Mouse (Mus musculus): Measurements from ENCODE around the gene Nfxl1. TPM values are rescaled to one million over a fixed set of nuclear protein-coding genes. Genes with fewer than 3 reads are reported as not detected.

The Nfxl1 gene
- total RNA-seq, 2 experiments from 2014 or later, result 3.8 to 4.7 TPM

DNA sequence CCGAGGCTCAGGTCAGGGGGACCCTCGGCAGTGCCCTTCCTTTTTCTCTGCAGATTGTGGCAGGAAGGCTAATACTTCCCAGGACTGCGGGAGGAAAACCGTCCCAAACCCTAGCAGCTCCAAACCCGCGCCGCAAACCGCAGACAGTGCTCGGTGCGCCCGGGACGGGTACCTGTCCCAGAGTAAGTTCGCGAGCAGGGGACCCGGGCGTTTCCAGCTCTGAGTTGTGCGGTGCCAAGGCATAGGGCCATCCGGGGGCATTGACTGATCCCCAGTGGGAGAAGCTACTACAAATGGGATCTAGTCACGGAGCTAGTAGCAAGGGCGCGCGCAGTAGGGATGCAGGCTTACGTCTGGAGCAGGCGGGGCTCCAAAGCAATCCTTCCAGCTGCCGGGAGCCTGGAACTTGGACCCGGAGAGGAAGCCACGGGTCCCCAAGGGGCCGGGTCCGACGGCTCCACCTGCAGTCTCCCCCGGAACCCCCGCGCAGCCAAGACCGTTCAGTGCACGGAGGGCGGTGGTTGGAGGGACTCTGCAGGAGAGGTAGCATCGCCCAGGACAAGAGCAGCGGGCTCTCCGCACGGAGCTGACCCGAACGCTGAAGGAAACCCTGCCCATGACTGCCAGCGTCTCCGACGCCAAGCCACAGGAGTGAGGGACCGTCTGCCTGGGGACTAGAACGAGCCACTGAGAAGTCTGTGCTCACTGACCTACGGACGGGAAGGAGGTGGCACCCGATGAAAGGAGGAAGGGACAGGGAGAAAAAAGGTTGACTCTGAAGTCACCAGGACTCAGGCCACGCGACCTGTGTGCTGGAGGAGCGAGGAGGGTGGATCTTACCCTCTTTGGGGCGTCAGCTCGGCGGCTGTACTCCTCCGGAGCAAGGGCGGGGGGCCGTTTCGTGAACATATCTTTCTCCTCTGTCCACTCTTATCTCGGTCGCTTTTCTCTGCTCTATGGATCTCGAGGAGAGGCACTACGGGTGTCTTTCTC, 55.7 kb downstream of the Nfxl1 start, which contains the start of gene Corin:
Gene Corin (minus strand): TSS at position 943 of the 993 bp plus-strand sequence.
- no peak for DNase-seq
- intact Hi-C loops (cut with DNase I), result loop anchor here (10.0 kb wide), 1 partner anchor 149 kb away; no protein-coding TSS in a partner anchor

DNA sequence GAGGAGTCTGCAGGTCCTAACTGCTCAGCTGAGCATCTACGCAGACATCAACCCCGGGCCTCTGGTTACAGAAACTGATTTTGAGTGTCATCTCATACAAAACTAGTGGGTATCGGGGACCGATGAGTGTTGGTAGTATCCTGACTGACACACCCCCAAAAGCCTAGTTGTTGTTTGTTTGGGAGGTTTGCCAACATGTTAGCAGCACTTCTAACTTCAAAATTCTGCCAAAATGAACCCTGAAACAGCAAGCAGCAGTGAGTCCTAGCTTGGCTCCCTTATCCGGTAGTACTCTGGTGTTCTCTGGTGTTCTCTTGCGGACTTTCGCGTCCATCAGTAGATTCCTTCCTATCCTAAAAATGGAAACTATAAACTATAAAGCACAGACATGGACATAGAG, 56.7 kb downstream of the Nfxl1 start:
- intact Hi-C loops (cut with DNase I), result loop anchor here (10.0 kb wide), 1 partner anchor 148 kb away; no protein-coding TSS in a partner anchor
- DNase-seq, result no peak

DNA sequence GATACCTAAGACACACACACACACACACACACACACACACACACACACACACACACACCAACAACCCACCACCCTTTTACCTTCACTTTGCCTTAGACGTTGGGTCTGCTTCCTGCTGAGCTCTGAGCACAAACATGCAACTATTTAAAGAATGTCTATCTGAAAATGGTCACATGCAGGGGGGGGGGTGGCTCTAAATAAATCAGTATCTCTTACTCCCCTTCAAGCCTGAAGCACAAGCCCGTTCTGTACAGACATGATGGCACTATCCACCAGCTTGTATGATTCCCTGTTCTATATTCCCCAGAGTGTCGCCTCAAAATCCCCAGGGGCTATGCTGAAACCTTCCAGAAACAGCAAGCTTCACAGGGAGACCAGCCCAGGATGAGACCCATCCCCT, 57.7 kb downstream of the Nfxl1 start:
- DNase-seq, result no peak

DNA sequence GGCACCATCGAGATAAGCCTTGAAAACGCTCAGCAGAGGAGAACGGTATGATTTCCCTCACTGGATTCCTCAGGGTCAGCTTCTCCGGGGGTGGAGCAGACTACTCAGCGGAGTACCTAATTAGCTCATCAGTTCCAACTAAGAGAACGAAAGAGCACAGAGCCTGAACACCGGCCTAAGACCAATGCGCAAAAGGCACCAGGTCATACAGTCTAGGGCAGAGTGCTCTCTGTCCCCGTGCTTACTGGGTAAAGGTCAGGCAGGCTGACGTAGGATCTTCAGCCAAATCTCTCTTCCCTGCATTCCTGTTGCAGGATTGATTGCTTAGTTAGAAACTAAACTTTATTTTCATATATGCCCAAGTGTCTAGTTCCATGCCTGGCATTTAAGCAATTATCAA, 61.2 kb downstream of the Nfxl1 start:
- DNase-seq, result no peak
- intact Hi-C loops (cut with DNase I), result no loop called here

More for the DNA sequence above, 57.7 kb downstream of the Nfxl1 start:
- intact Hi-C loops (cut with DNase I), result loop anchor here (10.0 kb wide), 1 partner anchor 147 kb away; no protein-coding TSS in a partner anchor

DNA sequence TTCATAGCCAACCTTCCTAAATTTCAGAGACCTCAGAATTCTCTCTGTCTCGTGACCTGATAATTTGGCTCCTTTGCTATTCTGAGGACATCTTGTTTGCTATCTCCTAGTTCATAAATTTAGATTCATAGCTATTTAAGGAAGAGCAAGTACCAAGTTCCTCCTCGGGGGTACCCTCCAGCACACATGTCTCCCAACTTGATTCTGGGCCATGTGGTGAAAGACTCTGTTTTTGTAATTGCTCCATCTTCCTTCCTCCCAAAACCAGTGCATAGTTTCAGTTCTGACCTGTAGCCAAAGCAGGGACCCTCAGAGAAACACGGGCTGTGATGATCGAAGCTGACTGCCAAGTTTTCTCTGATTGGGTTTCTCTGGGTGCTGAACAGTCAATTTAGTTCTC, 62.7 kb downstream of the Nfxl1 start:
- intact Hi-C loops (cut with DNase I), result no loop called here
- DNase-seq, result no peak

DNA sequence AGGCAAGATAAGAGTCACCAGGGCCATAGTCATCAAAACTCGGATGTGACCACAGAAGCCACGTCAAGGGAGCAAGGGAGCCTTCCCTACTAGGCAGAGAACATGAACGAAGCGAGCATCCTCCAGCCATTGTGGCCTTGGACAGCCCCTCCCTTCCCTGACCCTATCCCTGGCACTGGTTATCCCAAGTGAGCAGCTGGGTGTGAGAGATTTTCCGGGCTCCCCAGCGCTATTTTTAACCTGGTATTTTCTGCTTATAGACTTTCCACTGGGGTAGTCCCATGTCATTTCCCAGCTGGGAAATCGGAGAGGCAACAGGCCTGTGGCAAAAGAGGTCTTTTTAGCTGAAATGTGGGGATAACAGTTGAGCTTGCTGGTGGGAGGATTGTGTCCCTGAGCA, 65.6 kb downstream of the Nfxl1 start:
- intact Hi-C loops (cut with DNase I), result no loop called here
- no peak for DNase-seq

DNA sequence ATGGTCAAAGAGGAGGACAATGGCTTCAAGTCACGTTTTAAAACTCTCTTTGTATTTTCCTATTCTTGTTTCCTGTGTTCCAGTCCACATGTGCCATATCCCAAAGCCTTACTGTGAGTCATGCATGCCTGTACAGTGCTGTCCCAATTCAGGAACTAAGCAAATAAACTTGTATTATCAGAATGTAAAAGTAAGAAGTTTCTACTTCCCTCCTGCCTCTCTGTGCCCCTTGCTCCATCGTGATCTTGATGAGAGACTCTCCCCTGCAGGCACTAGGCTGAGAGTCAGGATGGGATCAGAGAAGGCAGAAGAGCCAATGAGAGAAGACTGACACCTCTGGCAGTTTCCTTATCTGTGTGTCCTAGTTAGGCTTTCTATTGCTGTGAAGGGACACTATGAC, 68.3 kb downstream of the Nfxl1 start:
- no peak for DNase-seq
- intact Hi-C loops (cut with DNase I), result no loop called here

DNA sequence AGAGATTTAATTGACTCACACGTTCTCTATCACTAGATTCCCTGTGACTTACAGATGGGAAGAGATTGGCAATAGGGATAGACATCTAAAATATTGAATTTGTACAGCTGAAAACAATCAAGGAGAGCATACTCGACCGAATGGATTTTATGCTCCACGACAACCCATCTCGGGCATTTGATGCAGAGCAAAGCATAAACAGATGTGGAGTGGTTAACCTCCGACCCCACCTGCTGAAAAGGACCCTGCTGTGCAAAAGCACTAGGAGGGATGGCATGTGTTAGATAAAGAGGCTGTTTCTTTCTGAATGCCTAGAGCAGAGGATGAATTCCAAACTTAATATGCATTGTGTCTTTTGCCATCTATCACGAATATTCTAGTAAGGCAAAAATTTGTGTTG, 79.0 kb downstream of the Nfxl1 start:
- no peak for DNase-seq
- intact Hi-C loops (cut with DNase I), result no loop called here

DNA sequence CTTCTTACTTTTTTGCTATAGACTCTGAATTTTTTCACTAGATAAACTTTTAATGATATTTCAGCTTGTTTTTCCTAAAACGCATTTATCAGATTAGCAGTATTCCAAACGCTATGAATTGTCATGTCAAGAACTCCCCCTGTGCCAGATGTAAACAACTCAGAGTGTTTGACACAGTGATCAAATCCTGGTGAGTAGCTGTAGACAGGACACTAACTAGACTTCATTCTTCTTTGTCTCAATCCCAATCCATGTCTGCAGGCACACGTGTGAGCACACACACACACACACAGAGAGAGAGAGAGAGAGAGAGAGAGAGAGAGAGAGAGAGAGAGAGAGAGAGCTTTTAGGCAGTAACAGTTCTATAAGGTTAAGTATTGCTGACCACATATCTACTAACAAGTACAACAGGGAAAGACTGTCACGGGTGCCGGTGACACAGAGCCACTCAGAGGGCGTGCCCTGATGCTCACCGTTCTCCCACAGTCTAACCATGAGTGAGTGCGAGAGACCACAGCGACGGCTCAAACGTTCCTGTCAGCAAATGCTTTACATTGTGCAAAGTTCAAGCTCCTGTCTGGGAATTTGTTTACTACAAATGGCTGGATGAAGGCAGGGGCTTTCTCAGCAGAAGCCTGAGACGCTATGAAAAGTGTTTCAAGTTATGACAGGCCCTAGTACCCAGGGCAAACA, 87.0 kb downstream of the Nfxl1 start:
- intact Hi-C loops (cut with DNase I), result no loop called here
- no peak for DNase-seq

DNA sequence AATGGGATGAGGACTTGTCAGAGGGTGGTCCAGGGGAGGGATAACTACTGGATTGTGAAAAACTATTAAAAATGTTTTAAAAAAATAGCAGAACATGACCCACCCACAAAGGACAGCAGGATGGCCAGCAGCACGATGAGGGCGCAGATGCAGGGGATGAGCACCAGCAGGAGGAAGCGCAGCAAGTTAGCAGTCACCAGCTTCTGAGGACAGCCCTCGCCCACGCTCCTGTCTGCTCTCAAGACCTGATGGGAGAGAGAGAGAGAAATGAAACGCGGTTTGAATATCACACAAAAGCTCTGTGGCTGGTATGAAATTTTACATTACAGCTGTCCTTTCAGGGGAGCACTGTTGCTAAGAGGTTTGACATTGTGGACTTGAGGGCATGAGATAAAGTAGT, 87.7 kb downstream of the Nfxl1 start:
- DNase-seq, result no peak
- intact Hi-C loops (cut with DNase I), result no loop called here

DNA sequence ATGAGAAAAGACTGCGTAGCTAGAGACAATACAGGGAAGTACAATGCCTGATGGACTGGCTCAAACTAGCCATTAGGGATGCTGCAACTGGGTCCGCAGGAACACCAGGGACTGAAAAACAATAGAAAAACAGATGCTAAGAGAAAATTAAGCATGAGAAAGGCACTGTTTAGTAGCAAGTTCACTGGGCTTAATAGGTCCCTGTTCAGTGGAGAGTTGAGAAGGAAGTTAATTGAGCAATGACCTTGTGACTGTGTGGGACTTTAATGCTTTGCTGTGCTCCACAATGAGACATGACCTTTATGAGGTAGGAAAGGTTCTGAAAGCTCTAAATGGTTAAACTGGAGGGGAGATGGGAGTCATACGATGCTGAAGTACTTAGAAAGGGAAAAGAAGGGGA, 94.6 kb downstream of the Nfxl1 start:
- intact Hi-C loops (cut with DNase I), result no loop called here
- no peak for DNase-seq

Other genes starting within 250 kb of the Nfxl1 start
- gene Corin, start 55.2 kb downstream of the Nfxl1 start, total RNA-seq (2021), result under 1 TPM in 1 of 2 experiments, not detected in 1; 0.17 TPM
- not detected for gene Zar1, start 21.6 kb upstream of the Nfxl1 start, total RNA-seq (2021)
- not detected for gene Gm5868, start 27.9 kb upstream of the Nfxl1 start, total RNA-seq (2021)
- not detected for gene Cnga1, start 84.6 kb upstream of the Nfxl1 start, total RNA-seq (2021)
- gene Nipal1, start 88.1 kb upstream of the Nfxl1 start, total RNA-seq (2021), result not detected
- under 1 TPM in 1 of 2 experiments, not detected in 1; 0.15 TPM for gene Txk, start 193.1 kb upstream of the Nfxl1 start, total RNA-seq (2021)